Mouse (Mus musculus) neural tube, embryonic 13.5 days (tissue): ENCODE results near the gene Aldh3a1. TPM values are rescaled to one million over a fixed set of nuclear protein-coding genes. Genes with fewer than 3 reads are reported as not detected.
A peak's percentile ranks its signal among the peaks of the same experiment; 100 is the strongest.
"Not testable (repeated sequence)": the region's sequence is repeated elsewhere in the genome, so short reads cannot be mapped to it uniquely, and the experiment has no call there.

Experiments used
- ATAC-seq: fragments of 200-750 bp; cut with Nextera tagmentation; 2 replicates; pipeline ENCODE4 v1.8.0; 2017; ENCODE audit warnings: low read depth, mild to moderate bottlenecking, moderate TSS enrichment, moderate library complexity
- H3K27ac ChIP-seq: fragments of 300-500 bp; sonication (generic); replicated peaks from 2 replicates; pipeline ENCODE4 v1.5.1; 2015; ENCODE audit warnings: moderate library complexity, mild to moderate bottlenecking, inconsistent platforms
- H3K27me3 ChIP-seq: fragments of 300-500 bp; sonication (generic); 2 replicates; pipeline ENCODE4 v1.6.1; 2015; ENCODE audit warnings: mild to moderate bottlenecking, inconsistent platforms
- H3K36me3 ChIP-seq: fragments of 300-500 bp; sonication (generic); 2 replicates; pipeline ENCODE4 v1.6.1; 2015; ENCODE audit warnings: mild to moderate bottlenecking, inconsistent platforms
- H3K4me1 ChIP-seq: fragments of 300-500 bp; sonication (generic); replicated peaks from 2 replicates; pipeline ENCODE4 v1.6.1; 2015; ENCODE audit warnings: inconsistent platforms
- H3K4me2 ChIP-seq: fragments of 300-500 bp; sonication (generic); 2 replicates; pipeline ENCODE4 v1.6.1; 2015; ENCODE audit warnings: inconsistent platforms, mild to moderate bottlenecking, moderate library complexity
- H3K4me3 ChIP-seq: fragments of 300-500 bp; sonication (generic); 2 replicates; pipeline ENCODE4 v1.5.1; 2015; ENCODE audit warnings: mild to moderate bottlenecking, inconsistent platforms
- H3K9ac ChIP-seq: fragments of 300-500 bp; sonication (generic); 2 replicates; pipeline ENCODE4 v1.6.1; 2015; ENCODE audit warnings: moderate library complexity, mild to moderate bottlenecking, inconsistent platforms
- H3K9me3 ChIP-seq: fragments of 300-500 bp; sonication (generic); 2 replicates; pipeline ENCODE4 v1.6.1; 2016; ENCODE audit warnings: inconsistent platforms
- WGBS: fragments of 180-500 bp; shearing (Covaris S2); methylation state at CpG from one replicate; pipeline ENCODE4 v1.1.7; 2015; 5-methylcytosine and 5-hydroxymethylcytosine counted together
- polyA plus RNA-seq: library from polyadenylated mRNA; unstranded; fragments of >200 nt; fragmentation: Nextera tagmentation; extraction: Ambion mirVana; gene quantifications from 2 replicates; pipeline ENCODE4 v1.2.1, GENCODE M21; 2015

Gene Aldh3a1
- polyA plus RNA-seq, 1 experiment from 2014 or later: not detected

DNA sequence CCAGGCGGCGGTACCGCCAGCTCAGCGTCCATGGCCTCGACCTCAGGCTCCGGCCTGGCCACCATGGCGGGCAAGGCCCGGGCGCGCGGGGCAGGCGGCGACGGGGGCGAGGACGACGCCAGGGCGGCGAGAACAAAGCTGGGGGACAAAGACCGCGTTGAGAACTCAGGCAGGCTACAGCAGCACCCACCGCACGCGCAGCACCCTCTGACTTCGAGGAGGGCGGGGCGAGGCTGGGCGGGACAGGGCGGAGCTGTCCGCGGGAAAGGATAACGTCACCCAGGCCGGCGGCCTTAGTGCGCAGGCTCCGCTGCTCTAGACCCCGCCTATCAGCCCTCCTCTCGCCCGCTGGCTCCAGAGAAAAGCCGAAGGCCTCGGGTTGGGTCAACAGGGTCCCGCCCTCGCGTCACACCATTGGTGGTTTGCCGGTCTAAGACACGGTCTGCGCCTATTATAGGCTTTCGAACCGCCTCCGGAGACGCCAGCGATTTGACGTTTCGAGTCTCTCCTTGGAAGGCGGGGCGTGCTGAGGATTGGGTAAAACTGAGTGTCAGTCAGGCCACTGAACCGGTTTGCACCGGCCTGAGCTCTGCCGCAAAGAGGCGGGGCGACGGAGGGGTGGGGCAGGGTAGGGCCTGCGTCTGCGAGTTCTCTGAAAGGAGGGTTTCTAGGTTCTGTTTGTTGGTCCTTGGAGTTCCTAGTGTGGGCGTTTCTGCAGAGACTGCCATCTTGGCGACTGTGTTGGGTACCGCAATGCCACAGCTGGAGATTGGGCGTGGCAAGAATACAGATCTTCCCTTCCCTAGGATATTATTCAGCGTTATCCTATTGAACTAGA, 32.3 kb upstream of the Aldh3a1 start, which contains the start of gene Usp22:
Gene Usp22 (minus strand): TSS at position 235 of the 838 bp plus-strand sequence.
- no peaks in the 10 kb centered on the region for H3K27me3 ChIP-seq
- no peaks in the 10 kb centered on the region for H3K36me3 ChIP-seq
- H3K4me2 ChIP-seq: peak within 1 kb of the TSS; percentile 76
- peak within 1 kb of the TSS; percentile 100 for H3K4me3 ChIP-seq
- peaks cover 43% of the 10 kb centered on the region for H3K4me1 ChIP-seq
- H3K9me3 ChIP-seq: no peaks in the 10 kb centered on the region
- H3K9ac ChIP-seq: peak within 1 kb of the TSS; percentile 100
- H3K27ac ChIP-seq: peak within 1 kb of the TSS; percentile 99
- peak; percentile 98 for ATAC-seq
- under 1% methylated on average over 69 of the region's 69 CpGs for WGBS

DNA sequence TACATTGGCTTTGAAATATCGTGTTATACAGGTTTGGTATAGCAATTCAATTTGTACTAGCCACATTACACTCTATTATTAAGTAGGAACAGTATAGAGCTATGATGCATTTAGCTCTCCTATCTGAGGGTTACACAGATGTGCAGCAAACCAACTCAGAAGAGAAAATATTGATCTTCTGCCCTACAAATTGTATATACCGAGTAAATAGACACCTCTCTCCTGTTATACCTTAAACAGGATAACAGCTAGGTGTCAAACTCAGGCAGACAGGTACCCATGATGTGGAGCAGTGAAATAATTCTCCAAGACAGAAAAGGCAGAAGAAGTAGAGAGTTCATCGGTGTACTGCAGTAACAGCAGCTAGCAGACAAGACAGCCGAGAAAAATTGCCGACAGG, 31.6 kb upstream of the Aldh3a1 start:
- no peaks in the 10 kb centered on the region for H3K27me3 ChIP-seq
- H3K4me1 ChIP-seq: peaks cover 36% of the 10 kb centered on the region
- H3K4me3 ChIP-seq: no peak overlapping the region
- peak overlapping the region; percentile 46 for H3K9ac ChIP-seq
- H3K36me3 ChIP-seq: no peaks in the 10 kb centered on the region
- H3K27ac ChIP-seq: peak overlapping the region; percentile 86
- H3K4me2 ChIP-seq: peak overlapping the region; percentile 42
- 68% methylated on average over 5 of the region's 5 CpGs for WGBS
- ATAC-seq: no peak
- no peaks in the 10 kb centered on the region for H3K9me3 ChIP-seq

DNA sequence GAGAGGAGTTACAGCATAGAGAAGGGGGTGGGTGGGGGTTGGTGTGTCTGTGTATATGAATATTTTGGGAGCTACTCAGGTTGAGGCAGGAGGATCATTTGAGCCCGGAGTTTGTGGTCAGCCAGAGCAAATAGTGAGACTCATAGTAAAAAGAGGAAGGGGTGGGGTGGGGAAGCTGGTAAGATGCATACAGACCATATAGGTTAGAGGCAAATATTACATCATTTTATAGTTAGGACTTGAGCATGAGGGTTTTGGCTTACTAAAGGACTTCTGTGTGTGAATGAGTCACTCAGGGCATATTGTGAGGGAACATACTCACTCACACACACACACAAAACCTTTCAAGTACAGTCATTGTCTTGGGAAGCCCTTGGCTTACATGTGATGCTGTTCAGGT, 31.0 kb upstream of the Aldh3a1 start:
- H3K27me3 ChIP-seq: no peaks in the 10 kb centered on the region
- ATAC-seq: no peak
- no peaks in the 10 kb centered on the region for H3K9me3 ChIP-seq
- H3K4me3 ChIP-seq: no peak overlapping the region
- peak overlapping the region; percentile 86 for H3K27ac ChIP-seq
- H3K4me2 ChIP-seq: 0 out of 2 replicates have a peak overlapping the region, but pooled peaks have one; percentile 42
- H3K9ac ChIP-seq: no peak overlapping the region
- no peaks in the 10 kb centered on the region for H3K36me3 ChIP-seq
- WGBS: 84% methylated on average over 1 of the region's 1 CpGs
- peaks cover 30% of the 10 kb centered on the region for H3K4me1 ChIP-seq

DNA sequence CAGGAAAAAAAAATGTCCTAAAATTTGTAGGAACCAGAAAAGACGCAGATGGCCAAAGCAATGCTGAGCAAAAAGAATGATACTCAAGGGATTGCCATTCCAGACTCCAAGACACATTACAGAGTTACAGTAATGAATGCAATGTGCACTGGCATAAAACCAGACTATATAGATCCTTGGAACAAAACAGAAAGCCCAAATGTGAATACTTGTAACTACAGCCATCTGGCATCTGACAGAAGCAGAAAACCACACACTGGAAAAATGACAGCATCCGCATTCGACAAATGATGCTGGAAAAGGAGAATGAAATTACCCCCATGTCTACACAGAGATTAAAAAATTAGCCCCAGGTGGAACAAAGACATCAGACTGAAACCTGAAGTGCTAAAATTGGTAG, 27.0 kb upstream of the Aldh3a1 start:
- H3K9ac ChIP-seq: no peak overlapping the region
- H3K4me2 ChIP-seq: no peak overlapping the region
- H3K27me3 ChIP-seq: no peaks in the 10 kb centered on the region
- H3K4me1 ChIP-seq: peaks cover 6% of the 10 kb centered on the region
- H3K27ac ChIP-seq: peak overlapping the region; percentile 59
- no peaks in the 10 kb centered on the region for H3K36me3 ChIP-seq
- WGBS: 66% methylated on average over 3 of the region's 3 CpGs
- no peaks in the 10 kb centered on the region for H3K9me3 ChIP-seq
- no peak for ATAC-seq
- no peak overlapping the region for H3K4me3 ChIP-seq

DNA sequence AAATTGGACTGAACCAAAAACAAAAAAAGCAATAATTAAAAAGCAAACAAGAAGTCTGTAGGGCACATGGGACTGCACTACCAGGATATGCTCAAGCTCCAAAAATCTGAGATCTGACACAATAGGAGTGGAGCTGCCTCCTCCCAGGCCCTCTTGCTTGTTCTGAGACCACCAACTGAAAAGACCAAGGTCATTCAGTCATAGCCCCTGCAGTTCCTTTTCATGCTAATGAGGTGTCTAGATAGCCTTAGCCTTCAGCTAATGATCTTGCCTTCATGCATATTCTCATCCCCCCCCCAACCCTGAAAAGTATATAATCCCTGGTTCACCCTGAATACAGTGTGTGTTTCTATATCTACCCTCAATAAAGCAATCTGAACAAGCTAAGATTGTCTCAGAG, 25.7 kb upstream of the Aldh3a1 start:
- ATAC-seq: no peak
- H3K36me3 ChIP-seq: no peaks in the 10 kb centered on the region
- H3K4me3 ChIP-seq: no peak overlapping the region
- no peaks in the 10 kb centered on the region for H3K27me3 ChIP-seq
- no peak overlapping the region for H3K27ac ChIP-seq
- no peaks in the 10 kb centered on the region for H3K9me3 ChIP-seq
- H3K4me1 ChIP-seq: no peaks in the 10 kb centered on the region
- no peak overlapping the region for H3K4me2 ChIP-seq
- H3K9ac ChIP-seq: no peak overlapping the region

DNA sequence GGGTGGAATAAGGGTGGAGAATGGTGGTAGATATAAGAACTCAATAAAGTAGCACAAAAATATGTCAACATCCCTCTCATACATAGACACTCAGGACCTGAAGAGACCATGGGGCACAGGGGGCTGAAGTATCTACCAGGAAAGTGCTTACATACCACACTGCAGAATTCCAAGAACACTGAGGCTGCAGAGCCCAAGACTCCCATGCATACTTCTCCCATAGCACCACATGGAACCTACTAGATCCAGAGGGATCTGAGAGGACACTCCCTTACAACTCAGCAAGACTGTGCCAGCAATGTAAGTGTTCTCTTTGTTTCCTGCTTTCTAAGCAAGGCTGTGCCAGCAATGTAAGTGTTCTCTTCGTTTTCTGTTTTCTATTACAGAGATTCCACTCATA, 23.5 kb upstream of the Aldh3a1 start:
- 83% methylated on average over 1 of the region's 1 CpGs for WGBS
- Histone ChIP-seq H3K36me3 (no peaks in the 10 kb centered on the region), H3K9me3 (no peaks in the 10 kb centered on the region), H3K4me3 (no peak overlapping the region), H3K4me2 (no peak overlapping the region), H3K9ac (no peak overlapping the region), H3K4me1 (no peaks in the 10 kb centered on the region), H3K27ac (no peak overlapping the region), H3K27me3 (no peaks in the 10 kb centered on the region)
- ATAC-seq: no peak

DNA sequence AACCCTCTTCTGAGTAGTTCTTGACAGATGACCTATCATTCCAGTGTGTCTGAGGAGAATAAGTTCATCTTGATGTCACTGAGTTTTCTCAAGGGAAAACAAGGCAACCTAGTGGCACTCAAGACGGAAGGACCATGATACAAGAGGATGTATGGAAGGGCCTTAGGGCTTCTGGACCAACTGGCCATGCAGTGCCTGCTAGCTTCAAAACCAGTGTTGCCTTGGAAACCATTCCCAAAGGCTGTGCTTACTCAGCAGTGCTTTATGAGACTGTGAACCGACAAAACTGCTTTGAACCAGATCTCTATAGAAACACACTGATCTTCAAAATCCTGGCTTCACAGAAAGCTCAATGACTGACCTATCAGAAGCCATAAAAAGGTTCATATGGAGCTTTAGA, 16.6 kb upstream of the Aldh3a1 start:
- ATAC-seq: no peak
- Histone ChIP-seq H3K27ac (no peak overlapping the region), H3K4me1 (no peaks in the 10 kb centered on the region), H3K27me3 (peaks cover 3% of the 10 kb centered on the region; the same call in 1 of the 2 replicates), H3K9me3 (no peaks in the 10 kb centered on the region), H3K9ac (no peak overlapping the region), H3K4me2 (no peak overlapping the region), H3K4me3 (no peak overlapping the region), H3K36me3 (no peaks in the 10 kb centered on the region)
- 48% methylated on average over 2 of the region's 2 CpGs for WGBS

DNA sequence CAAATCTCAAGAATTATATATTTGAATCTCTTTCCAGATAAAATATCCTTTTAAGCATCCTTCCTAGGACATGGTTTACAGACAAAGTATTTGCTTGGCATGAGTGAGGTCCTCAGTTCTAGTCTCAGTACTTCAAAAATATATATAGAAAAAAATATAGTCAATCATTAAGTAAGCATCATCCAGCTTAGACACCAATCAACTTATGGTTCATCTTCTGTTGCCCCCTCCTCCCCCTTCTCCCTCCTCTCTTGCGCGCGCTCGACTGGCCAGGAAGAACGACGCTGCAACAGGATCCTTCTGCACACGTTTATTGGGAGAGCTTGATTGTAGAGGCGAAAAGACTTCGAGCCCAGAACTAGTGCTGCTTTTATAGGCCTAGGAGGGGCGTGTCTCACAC, 15.2 kb upstream of the Aldh3a1 start:
- not testable (repeated sequence) for H3K27me3 ChIP-seq, H3K9me3 ChIP-seq, H3K27ac ChIP-seq, H3K4me2 ChIP-seq, H3K4me1 ChIP-seq, ATAC-seq, H3K4me3 ChIP-seq, H3K36me3 ChIP-seq, H3K9ac ChIP-seq
- 83% methylated on average over 7 of the region's 10 CpGs for WGBS

DNA sequence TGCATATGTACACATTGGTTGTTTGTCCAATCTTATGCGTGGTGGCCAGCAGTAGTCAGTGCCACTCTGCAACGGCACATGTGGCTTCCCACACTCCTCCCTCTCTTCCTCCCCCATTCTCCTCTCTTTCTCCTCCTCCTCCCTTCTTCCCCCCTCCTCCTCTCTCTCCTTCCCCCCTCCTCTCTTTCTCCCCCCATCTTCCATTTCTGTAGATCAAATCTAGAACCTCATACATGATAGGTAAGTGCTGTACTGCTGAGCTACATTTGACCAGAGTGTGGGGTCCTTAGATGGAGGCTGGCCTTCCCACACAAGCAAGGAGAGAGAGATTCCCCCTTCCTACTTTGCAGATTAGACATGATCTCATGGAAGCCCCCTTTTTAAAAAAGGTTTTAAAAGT, 14.6 kb upstream of the Aldh3a1 start:
- H3K9ac ChIP-seq: no peak overlapping the region
- no peak overlapping the region for H3K4me3 ChIP-seq
- H3K27ac ChIP-seq: no peak overlapping the region
- H3K36me3 ChIP-seq: no peaks in the 10 kb centered on the region
- no peaks in the 10 kb centered on the region for H3K9me3 ChIP-seq
- H3K27me3 ChIP-seq: peaks cover 3% of the 10 kb centered on the region; the same call in 1 of the 2 replicates
- WGBS: 93% methylated on average over 2 of the region's 2 CpGs
- no peak overlapping the region for H3K4me2 ChIP-seq
- ATAC-seq: no peak
- no peaks in the 10 kb centered on the region for H3K4me1 ChIP-seq

DNA sequence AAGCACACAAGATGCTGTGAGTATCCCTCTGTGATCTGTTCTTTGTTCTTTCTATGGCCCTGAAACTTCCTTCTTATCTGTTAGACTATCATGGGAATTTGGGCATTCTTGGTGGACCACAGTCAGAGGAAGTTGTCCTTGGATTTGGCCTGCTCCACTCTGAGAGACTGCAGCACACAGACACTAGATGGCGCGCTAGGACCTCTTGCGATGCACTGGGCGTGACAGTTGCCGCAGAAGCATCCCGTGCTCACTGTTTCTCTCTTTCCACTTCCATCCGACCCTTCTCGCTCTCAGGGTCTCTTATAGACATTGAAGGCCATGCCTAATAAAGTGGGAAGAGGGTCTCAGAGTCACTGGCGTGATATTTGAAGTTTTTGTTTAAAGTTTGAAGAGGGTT, 13.9 kb upstream of the Aldh3a1 start:
- no peak overlapping the region for H3K9ac ChIP-seq
- H3K4me3 ChIP-seq: no peak overlapping the region
- H3K36me3 ChIP-seq: no peaks in the 10 kb centered on the region
- no peaks in the 10 kb centered on the region for H3K4me1 ChIP-seq
- H3K4me2 ChIP-seq: no peak overlapping the region
- 12% methylated on average over 9 of the region's 9 CpGs for WGBS
- ATAC-seq: no peak
- H3K9me3 ChIP-seq: no peaks in the 10 kb centered on the region
- H3K27me3 ChIP-seq: peaks cover 3% of the 10 kb centered on the region; the same call in 1 of the 2 replicates
- no peak overlapping the region for H3K27ac ChIP-seq

DNA sequence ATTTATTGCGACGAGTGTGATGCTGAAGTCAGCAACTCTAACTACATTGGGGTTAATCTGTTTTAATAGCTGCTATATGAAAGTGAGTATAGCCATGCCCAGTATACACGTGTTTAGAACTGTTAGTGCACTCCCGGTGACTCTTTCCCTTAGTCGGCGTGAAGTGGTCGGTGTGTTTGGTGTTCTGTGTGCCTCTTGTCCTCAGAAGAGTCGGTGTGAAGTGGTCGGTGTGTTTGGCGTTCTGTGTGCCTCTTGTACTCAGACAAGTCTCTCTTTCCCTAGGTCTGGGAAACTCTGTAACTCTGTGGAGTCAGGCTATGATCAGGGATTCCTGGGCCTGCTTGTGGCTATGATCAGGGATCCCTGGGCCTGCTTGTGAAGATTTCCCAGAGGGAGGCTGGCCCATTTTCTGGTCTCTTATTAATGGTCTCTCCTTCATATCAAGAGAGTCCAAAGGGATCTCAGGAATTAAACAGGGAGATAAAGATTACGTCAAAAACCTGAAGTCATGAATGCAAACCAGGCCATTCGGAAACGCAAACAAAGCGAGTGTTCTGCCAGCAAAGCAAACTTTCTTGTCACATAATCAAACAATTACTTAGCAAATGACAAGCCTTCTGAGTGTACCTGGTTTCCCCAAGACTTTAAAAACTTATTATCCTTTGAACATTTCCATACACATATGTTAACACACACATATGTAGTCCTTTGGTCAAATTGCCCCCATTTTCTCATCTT, 10.6 kb upstream of the Aldh3a1 start:
- WGBS: 83% methylated on average over 14 of the region's 14 CpGs
- peaks cover 3% of the 10 kb centered on the region; the same call in 1 of the 2 replicates for H3K27me3 ChIP-seq

DNA sequence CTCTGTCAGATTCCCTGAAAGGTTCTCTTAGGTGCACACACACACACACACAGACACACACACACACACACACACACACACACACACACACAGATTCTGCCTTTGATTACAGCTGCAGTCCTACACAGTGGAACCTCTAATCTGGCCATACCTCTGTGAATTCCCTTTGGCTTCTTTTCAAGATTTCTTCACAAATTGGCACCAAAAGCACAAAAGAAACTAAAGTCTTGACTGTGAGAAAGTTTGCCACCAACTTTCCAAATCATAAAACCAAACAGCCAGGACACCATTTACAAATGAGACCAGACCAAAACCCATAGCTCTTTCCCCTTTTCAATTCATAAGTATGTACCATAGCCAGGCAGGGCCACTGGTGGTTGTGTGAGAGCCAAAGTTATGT, 9.4 kb upstream of the Aldh3a1 start:
- H3K36me3 ChIP-seq: no peaks in the 10 kb centered on the region
- H3K4me2 ChIP-seq: no peak overlapping the region
- H3K9ac ChIP-seq: no peak overlapping the region
- no peak for ATAC-seq
- no peak overlapping the region for H3K4me3 ChIP-seq
- H3K27me3 ChIP-seq: peaks cover 3% of the 10 kb centered on the region; the same call in 1 of the 2 replicates
- no peaks in the 10 kb centered on the region for H3K4me1 ChIP-seq
- H3K27ac ChIP-seq: no peak overlapping the region
- H3K9me3 ChIP-seq: no peaks in the 10 kb centered on the region

More for the DNA sequence above, 10.6 kb upstream of the Aldh3a1 start:
- no peaks in the 10 kb centered on the region for H3K36me3 ChIP-seq
- no peak overlapping the region for H3K9ac ChIP-seq
- ATAC-seq: no peak
- no peaks in the 10 kb centered on the region for H3K4me1 ChIP-seq
- H3K4me3 ChIP-seq: no peak overlapping the region
- no peak overlapping the region for H3K27ac ChIP-seq
- no peaks in the 10 kb centered on the region for H3K9me3 ChIP-seq
- H3K4me2 ChIP-seq: no peak overlapping the region
